Mouse (Mus musculus): ENCODE measurements around the gene Jhy. TPM values are rescaled to one million over a fixed set of nuclear protein-coding genes. Genes with fewer than 3 reads are reported as not detected.

Gene Jhy
- total and polyA plus RNA-seq, 3 experiments = not detected

GRCm38 (mm10) chr9:40927351-40927980 lies 36.5 kb downstream of the Jhy start:
- Histone ChIP-seq H3K4me1 (ENCODE audit: control insufficient read depth in 1 of 2, insufficient read depth in 2 of 2, low read length in 2 of 2) (no peaks in the 10 kb centered on the region), H3K36me3 (ENCODE audit: control insufficient read depth in 1 of 2, insufficient read depth in 2 of 2, low read length in 2 of 2) (no peaks in the 10 kb centered on the region), H3K9me3 (replicated peaks; ENCODE audit: insufficient read depth, low read length) (no peaks in the 10 kb centered on the region), H3K4me3 (ENCODE audit: control insufficient read depth in 1 of 2, insufficient read depth in 1 of 2, low read depth in 2 of 2, low read length in 2 of 2) (no peak overlapping the region), H3K27ac (ENCODE audit: control insufficient read depth, low read depth, low read length) (no peak overlapping the region), H3K27me3 (ENCODE audit: control insufficient read depth in 1 of 2, insufficient read depth in 2 of 2, low read length in 2 of 2) (no peaks in the 10 kb centered on the region; a peak in 1 of 4 replicates), H3K9ac (ENCODE audit: control insufficient read depth, low read depth, low read length, poor library complexity, severe bottlenecking) (no peak overlapping the region), H3K79me2 (ENCODE audit: control insufficient read depth, insufficient read depth, low read length, poor library complexity) (no peaks in the 10 kb centered on the region)
- TF ChIP-seq ELF1 (IDR thresholded peaks at IDR 0.05; ENCODE audit: low read depth, low read length) (no peak), MAFK (IDR thresholded peaks at IDR 0.05; ENCODE audit: borderline replicate concordance, low read depth, low read length) (no peak), NELFE (IDR thresholded peaks at IDR 0.05; ENCODE audit: low read depth, low read length) (no peak), GATA1 (IDR thresholded peaks at IDR 0.05; ENCODE audit: low read depth, low read length) (no peak), TCF12 (IDR thresholded peaks at IDR 0.05; ENCODE audit: low read depth, low read length) (no peak), HCFC1 (IDR thresholded peaks at IDR 0.05; ENCODE audit: low read depth, low read length) (no peak), CHD1 (IDR thresholded peaks at IDR 0.05; ENCODE audit: low read depth, low read length) (no peak), CTCF (IDR thresholded peaks at IDR 0.05 in 2 of 3, conservative IDR thresholded peaks at IDR 0.05 in 1 of 3; ENCODE audit: control insufficient read depth in 1 of 3, insufficient read depth in 1 of 3, low read depth in 2 of 3, low read length in 3 of 3, poor library complexity in 1 of 3, severe bottlenecking in 1 of 3) (no peak), POLR2A (IDR thresholded peaks at IDR 0.05; ENCODE audit: control insufficient read depth in 1 of 2, insufficient read depth in 1 of 2, low read depth in 1 of 2, low read length in 2 of 2, poor library complexity in 1 of 2) (no peak), JUND (IDR thresholded peaks at IDR 0.05; ENCODE audit: low read depth, low read length) (no peak), MYB (IDR thresholded peaks at IDR 0.05; ENCODE audit: low read depth, low read length) (no peak), MAZ (IDR thresholded peaks at IDR 0.05; ENCODE audit: low read depth, low read length) (no peak), KAT2A (conservative IDR thresholded peaks at IDR 0.05; ENCODE audit: low read depth, low read length) (no peak), ZMIZ1 (IDR thresholded peaks at IDR 0.05; ENCODE audit: low read depth, low read length) (no peak), E2F4 (IDR thresholded peaks at IDR 0.05; ENCODE audit: borderline replicate concordance, low read depth, low read length) (no peak), SMC3 (IDR thresholded peaks at IDR 0.05; ENCODE audit: low read depth, low read length) (no peak), USF1 (IDR thresholded peaks at IDR 0.05; ENCODE audit: low read depth, low read length) (no peak)
- no peak for DNase-seq (ENCODE audit: low read depth, low spot score)

- Histone ChIP-seq H3K36me3 (ENCODE audit: control insufficient read depth in 1 of 2, insufficient read depth in 2 of 2, low read length in 2 of 2) (no peaks in the 10 kb centered on the region), H3K27me3 (ENCODE audit: control insufficient read depth in 1 of 2, insufficient read depth in 2 of 2, low read length in 2 of 2) (no peaks in the 10 kb centered on the region; a peak in 1 of 4 replicates), H3K9me3 (replicated peaks; ENCODE audit: insufficient read depth, low read length) (no peaks in the 10 kb centered on the region), H3K4me3 (ENCODE audit: control insufficient read depth in 1 of 2, insufficient read depth in 1 of 2, low read depth in 2 of 2, low read length in 2 of 2) (no peak overlapping the region), H3K27ac (ENCODE audit: control insufficient read depth, low read depth, low read length) (no peak overlapping the region), H3K9ac (ENCODE audit: control insufficient read depth, low read depth, low read length, poor library complexity, severe bottlenecking) (no peak overlapping the region), H3K4me1 (ENCODE audit: control insufficient read depth in 1 of 2, insufficient read depth in 2 of 2, low read length in 2 of 2) (no peaks in the 10 kb centered on the region), H3K79me2 (ENCODE audit: control insufficient read depth, insufficient read depth, low read length, poor library complexity) (no peaks in the 10 kb centered on the region)
- no peak for DNase-seq (ENCODE audit: low read depth, low spot score)
- TF ChIP-seq RAD21 (IDR thresholded peaks at IDR 0.05; ENCODE audit: low read depth, low read length) = no peak
- TF ChIP-seq MXI1 (IDR thresholded peaks at IDR 0.05; ENCODE audit: low read depth, low read length) = no peak
- no peak for TF ChIP-seq TAL1 (IDR thresholded peaks at IDR 0.05; ENCODE audit: low read length)
Measured at GRCm38 (mm10) chr9:40917871-40918613, 45.9 kb downstream of the Jhy start.

All from MEL (cell line).